Mouse (Mus musculus) adrenal gland, adult (tissue): Measurements from ENCODE around the gene Pop5.
A peak's percentile ranks its signal among the peaks of the same experiment; 100 is the strongest.

Experiments
- DNase-seq, 2 experiments: peaks; one replicate each; pipeline ENCODE4 v3.0.0; 2022 to 2023; ENCODE audit warnings: low spot score in 1 of 2; ENCODE audit not compliant: inconsistent age in 2 of 2

Pop5 gene

GRCm38 (mm10) chr5:115261880-115262279 lies 26.2 kb downstream of the Pop5 start:
- DNase-seq = no peak

GRCm38 (mm10) chr5:115262502-115263291 lies 27.1 kb downstream of the Pop5 start:
- no peak for DNase-seq

- DNase-seq = no peak
Observed at GRCm38 (mm10) chr5:115266340-115266739, 30.7 kb downstream of the Pop5 start.

- DNase-seq = peak in 1 of 2 experiments; percentile 66
Observed at GRCm38 (mm10) chr5:115266787-115267468, 31.3 kb downstream of the Pop5 start.

- peak in 1 of 2 experiments; percentile 74 for DNase-seq
Observed at GRCm38 (mm10) chr5:115267469-115268045, 31.9 kb downstream of the Pop5 start.

- DNase-seq = peak in 1 of 2 experiments; percentile 62
Observed at GRCm38 (mm10) chr5:115268266-115268665, 32.6 kb downstream of the Pop5 start.

GRCm38 (mm10) chr5:115269969-115270368 lies 34.3 kb downstream of the Pop5 start:
- peak in 1 of 2 experiments; percentile 45 for DNase-seq

GRCm38 (mm10) chr5:115271931-115272811 lies 36.5 kb downstream of the Pop5 start:
- DNase-seq = peak; percentile 64 to 85

- peak; percentile 96 to 100 for DNase-seq
Observed at GRCm38 (mm10) chr5:115272812-115273548, 37.3 kb downstream of the Pop5 start, which contains the start of gene Rnf10. TSS of gene Rnf10 (minus strand) at chr5:115272898.

GRCm38 (mm10) chr5:115273549-115274135 lies 38.0 kb downstream of the Pop5 start:
- no peak for DNase-seq

GRCm38 (mm10) chr5:115274353-115274752 lies 38.7 kb downstream of the Pop5 start:
- no peak for DNase-seq

- DNase-seq = peak in 1 of 2 experiments; percentile 80
Observed at GRCm38 (mm10) chr5:115274771-115275170, 39.1 kb downstream of the Pop5 start.

GRCm38 (mm10) chr5:115275998-115276397 lies 40.4 kb downstream of the Pop5 start:
- peak in 1 of 2 experiments; percentile 54 for DNase-seq

GRCm38 (mm10) chr5:115278053-115278452 lies 42.4 kb downstream of the Pop5 start:
- DNase-seq = no peak

- DNase-seq = no peak
Observed at GRCm38 (mm10) chr5:115278785-115279184, 43.1 kb downstream of the Pop5 start.

GRCm38 (mm10) chr5:115279226-115280049 lies 43.8 kb downstream of the Pop5 start, which contains the start of gene Coq5:
TSS of gene Coq5 (plus strand) at chr5:115279666.
- DNase-seq = peak; percentile 89 to 97

- peak; percentile 40 to 71 for DNase-seq
Observed at GRCm38 (mm10) chr5:115280050-115280687, 44.5 kb downstream of the Pop5 start.

- no peak for DNase-seq
Observed at GRCm38 (mm10) chr5:115284735-115285134, 49.1 kb downstream of the Pop5 start.
